Comparison of ENCODE assay signal across 19 mouse cellular contexts in genomic region chr7:70712141-70712540, GRCm38 (mm10).
DNase-seq lines count a peak whose midpoint lies in the region; ATAC-seq and TF ChIP-seq lines count a peak whose summit lies in the region.
"Had no signal": no experiment of that assay in that cellular context is flagged by ENCODE, and none has a peak within 500 bp of the region (broad histone marks: within the 10 kb centered on the region; RNA-seq: fewer than 3 reads in every experiment).

No protein-coding gene starts in this region.

- no peak for ATAC-seq in stomach, postnatal 0 days (ENCODE audit: low FRiP score, low TSS enrichment)

- no peaks in the 10 kb centered on the region for H3K4me1 ChIP-seq in stomach, postnatal 0 days (replicated peaks; ENCODE audit: control insufficient read depth, insufficient read depth)
- peaks cover 3% of the 10 kb centered on the region; the same call in 1 of the 2 replicates for H3K4me1 ChIP-seq in limb, embryonic 10.5 days
- H3K4me1 ChIP-seq: embryonic facial prominence, embryonic 15.5 days; forebrain, embryonic 12.5 days; heart, embryonic 12.5 days; liver, embryonic 13.5 days; neural tube, embryonic 13.5 days had no signal

- H3K4me2 ChIP-seq in stomach, postnatal 0 days (replicated peaks; ENCODE audit: low read depth), result no peak overlapping the region
- H3K4me2 ChIP-seq: embryonic facial prominence, embryonic 15.5 days; forebrain, embryonic 12.5 days; heart, embryonic 12.5 days; kidney, embryonic 15.5 days; liver, embryonic 13.5 days; neural tube, embryonic 13.5 days had no signal

- H3K4me3 ChIP-seq in stomach, postnatal 0 days (ENCODE audit: low read depth, low read length), result no peak overlapping the region
- no peak overlapping the region for H3K4me3 ChIP-seq in limb, embryonic 10.5 days
- H3K4me3 ChIP-seq: embryonic facial prominence, embryonic 15.5 days; forebrain, embryonic 12.5 days; heart, embryonic 12.5 days; kidney, embryonic 15.5 days; liver, embryonic 13.5 days; neural tube, embryonic 13.5 days had no signal

- DNase-seq in Muller cell, postnatal 12 days (ENCODE audit: inconsistent ontology term), result peak; percentile 9
- peak; percentile 69 to 87 for DNase-seq in frontal cortex, adult 2 months (ENCODE audit: extremely low spot score in 1 of 2, low spot score in 1 of 2)
- DNase-seq in layer of hippocampus, adult 9-10 months (ENCODE audit: low spot score), result peak; percentile 22
- DNase-seq in left cerebral cortex, postnatal 14 days (ENCODE audit: low spot score in 2 of 2), result peak; percentile 71 to 88
- no peak for DNase-seq in urinary bladder, postnatal 10 days (ENCODE audit: low spot score)
- DNase-seq in kidney, adult 9 months, result no peak
- DNase-seq in stomach, postnatal 0 days (ENCODE audit: low spot score), result no peak
- no peak for DNase-seq in limb, embryonic 10.5 days (ENCODE audit: low spot score)
- DNase-seq: adrenal gland, adult 8-10 months; cerebellum, adult 8-10 months; gastrocnemius, postnatal 14 days; heart, postnatal 4 days; liver, embryonic 13.5 days; thymus, adult 18-20 months had no signal

- no peaks in the 10 kb centered on the region for H3K36me3 ChIP-seq in stomach, postnatal 0 days (ENCODE audit: control insufficient read depth, insufficient read depth, low read length)
- no peaks in the 10 kb centered on the region for H3K36me3 ChIP-seq in limb, embryonic 10.5 days
- H3K36me3 ChIP-seq: embryonic facial prominence, embryonic 15.5 days; forebrain, embryonic 12.5 days; heart, embryonic 12.5 days; kidney, embryonic 15.5 days; liver, embryonic 13.5 days; neural tube, embryonic 13.5 days had no signal

- no peaks in the 10 kb centered on the region for H3K9me3 ChIP-seq in stomach, postnatal 0 days (ENCODE audit: control insufficient read depth, low read length)
- no peaks in the 10 kb centered on the region for H3K9me3 ChIP-seq in limb, embryonic 10.5 days (replicated peaks)
- H3K9me3 ChIP-seq: embryonic facial prominence, embryonic 15.5 days; forebrain, embryonic 12.5 days; heart, embryonic 12.5 days; kidney, embryonic 15.5 days; liver, embryonic 13.5 days; neural tube, embryonic 13.5 days had no signal

- H3K27ac ChIP-seq in stomach, postnatal 0 days (replicated peaks), result no peak overlapping the region
- no peak overlapping the region for H3K27ac ChIP-seq in limb, embryonic 10.5 days
- H3K27ac ChIP-seq: embryonic facial prominence, embryonic 15.5 days; forebrain, embryonic 12.5 days; kidney, embryonic 15.5 days; liver, embryonic 13.5 days; neural tube, embryonic 13.5 days had no signal

- 64% methylated on average over 6 of the region's 6 CpGs for WGBS in stomach, postnatal 0 days
- WGBS in limb, embryonic 10.5 days, result 89% methylated on average over 6 of the region's 6 CpGs

- TF ChIP-seq CTCF in stomach, postnatal 0 days (IDR thresholded peaks at IDR 0.05; ENCODE audit: low read depth), result no peak

- intact Hi-C loops in left cerebral cortex, postnatal 14 days (cut with DNase I), result no loop called here

- no peak overlapping the region for H3K9ac ChIP-seq in stomach, postnatal 0 days (ENCODE audit: low read length)
- H3K9ac ChIP-seq: embryonic facial prominence, embryonic 15.5 days; forebrain, embryonic 12.5 days; heart, embryonic 12.5 days; kidney, embryonic 15.5 days; liver, embryonic 13.5 days; neural tube, embryonic 13.5 days had no signal

- no peak for TF ChIP-seq EP300 in stomach, postnatal 0 days (optimal IDR thresholded peaks at IDR 0.05)

- H3K27me3 ChIP-seq in stomach, postnatal 0 days (ENCODE audit: control insufficient read depth, insufficient read depth, low read length), result no peaks in the 10 kb centered on the region
- no peaks in the 10 kb centered on the region for H3K27me3 ChIP-seq in limb, embryonic 10.5 days (ENCODE audit: low read depth, poor library complexity, severe bottlenecking)
- H3K27me3 ChIP-seq: embryonic facial prominence, embryonic 15.5 days; forebrain, embryonic 12.5 days; heart, embryonic 12.5 days; kidney, embryonic 15.5 days; liver, embryonic 13.5 days; neural tube, embryonic 13.5 days had no signal

Comparison
In these comparisons a context has a peak if more than half of its experiments do, and no peak if none do; other contexts are left out.
1. DNase-seq: peak in Muller cell, postnatal 12 days (single experiment), frontal cortex, adult 2 months (2 of 2), layer of hippocampus, adult 9-10 months (single experiment) and left cerebral cortex, postnatal 14 days (2 of 2); none in urinary bladder, postnatal 10 days (single experiment), kidney, adult 9 months (single experiment), stomach, postnatal 0 days (single experiment) and limb, embryonic 10.5 days (single experiment).